Mouse (Mus musculus) spleen, adult 12 weeks (tissue): ENCODE measurements around the gene Flnb.

Experiments used
- DNase-seq: peaks from one replicate; pipeline ENCODE4 v3.0.0; 2022; ENCODE audit warnings: low spot score

The Flnb gene

DNA sequence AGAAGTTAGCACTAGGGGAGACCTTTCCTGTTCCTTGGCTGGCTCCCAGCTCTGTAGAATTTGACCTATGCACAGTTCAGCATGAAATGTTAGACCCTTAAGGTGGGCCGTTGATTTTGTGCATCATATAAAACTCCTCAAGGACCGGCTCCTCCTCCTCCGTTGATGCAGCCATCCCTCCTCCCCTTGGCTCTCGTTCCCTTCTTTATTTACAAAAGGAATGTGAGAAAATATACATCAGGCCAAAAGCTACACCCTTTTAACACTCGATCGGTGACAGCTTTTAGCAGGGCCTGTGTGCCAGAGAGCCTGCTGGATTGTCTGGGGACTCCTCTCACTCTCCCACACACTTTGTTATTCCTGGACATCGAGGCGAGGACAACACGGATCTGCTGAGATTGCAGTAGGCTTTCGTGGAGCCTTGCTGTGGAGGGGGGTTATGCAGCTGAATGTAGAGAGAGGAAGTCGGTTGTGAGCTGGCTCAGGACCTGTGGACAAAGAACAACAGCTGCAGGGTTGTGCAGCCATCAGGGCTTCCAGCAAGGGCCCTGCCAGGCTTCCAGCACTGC is 82.8 kb downstream of the Flnb start:
- DNase-seq, result no peak

DNA sequence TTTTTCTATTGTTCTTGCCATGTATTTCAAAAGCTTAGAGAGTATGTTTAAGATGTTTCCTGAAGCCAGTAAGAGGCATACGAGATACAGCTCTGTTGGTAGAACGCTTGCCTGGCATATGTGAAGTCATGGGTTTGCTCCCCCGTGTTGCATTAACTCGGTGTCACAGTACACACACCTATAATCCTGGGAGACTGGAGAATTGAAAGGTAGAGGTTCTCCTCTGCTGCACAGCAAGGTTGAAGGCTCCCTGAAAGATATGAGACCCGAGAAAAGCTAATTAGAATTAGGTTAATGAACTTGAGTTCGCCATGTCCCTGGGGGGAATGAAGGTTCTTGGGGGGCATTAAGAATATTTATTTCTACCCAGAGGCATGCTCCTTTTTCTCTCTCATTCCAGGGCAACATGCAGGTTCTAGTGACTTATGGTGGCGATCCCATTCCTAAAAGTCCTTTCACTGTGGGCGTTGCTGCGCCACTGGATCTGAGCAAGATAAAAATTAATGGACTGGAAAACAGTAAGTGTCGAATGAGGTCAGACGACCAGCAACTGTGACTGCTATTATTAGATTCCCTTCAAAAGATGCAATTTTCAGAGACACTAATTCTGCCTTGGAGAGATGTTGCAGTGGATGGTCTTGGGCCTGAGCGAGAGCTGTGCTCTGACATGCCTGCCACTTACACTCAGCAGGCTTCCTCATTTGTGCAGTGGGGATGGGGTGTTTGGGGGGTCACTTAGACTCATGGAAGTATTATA is 83.9 kb downstream of the Flnb start:
- DNase-seq, result no peak

DNA sequence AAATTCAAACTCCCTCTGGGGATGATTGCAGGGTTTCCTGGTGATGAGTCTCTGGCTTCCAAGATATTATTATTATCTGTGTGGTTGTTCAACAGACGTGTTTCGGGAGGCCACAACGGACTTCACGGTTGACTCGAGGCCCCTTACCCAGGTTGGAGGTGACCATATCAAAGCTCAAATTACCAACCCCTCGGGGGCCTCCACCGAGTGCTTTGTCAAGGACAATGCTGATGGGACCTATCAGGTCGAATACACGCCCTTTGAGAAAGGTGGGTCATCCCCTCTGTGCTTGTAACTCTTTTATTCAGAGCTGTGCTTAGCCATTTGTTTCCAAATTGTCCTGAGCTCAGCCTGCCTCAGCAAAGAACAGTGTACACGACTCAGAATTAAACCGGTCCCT is 89.3 kb downstream of the Flnb start:
- no peak for DNase-seq

DNA sequence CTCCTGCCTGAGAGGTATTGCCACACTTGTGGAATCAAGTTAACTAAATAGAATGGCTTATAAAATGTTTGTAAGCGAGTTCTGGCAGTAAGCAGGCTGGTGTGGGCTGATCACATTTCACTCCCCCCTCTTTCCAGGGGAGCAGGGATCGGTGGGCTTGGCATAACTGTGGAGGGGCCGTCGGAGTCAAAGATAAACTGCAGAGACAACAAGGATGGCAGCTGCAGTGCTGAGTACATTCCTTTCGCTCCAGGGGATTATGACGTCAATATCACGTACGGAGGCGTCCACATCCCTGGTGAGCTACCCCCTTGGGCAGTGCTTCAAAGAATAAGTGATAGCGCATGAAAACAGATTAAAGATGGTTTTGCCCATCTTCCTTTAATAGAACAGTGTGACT is 91.7 kb downstream of the Flnb start:
- no peak for DNase-seq

DNA sequence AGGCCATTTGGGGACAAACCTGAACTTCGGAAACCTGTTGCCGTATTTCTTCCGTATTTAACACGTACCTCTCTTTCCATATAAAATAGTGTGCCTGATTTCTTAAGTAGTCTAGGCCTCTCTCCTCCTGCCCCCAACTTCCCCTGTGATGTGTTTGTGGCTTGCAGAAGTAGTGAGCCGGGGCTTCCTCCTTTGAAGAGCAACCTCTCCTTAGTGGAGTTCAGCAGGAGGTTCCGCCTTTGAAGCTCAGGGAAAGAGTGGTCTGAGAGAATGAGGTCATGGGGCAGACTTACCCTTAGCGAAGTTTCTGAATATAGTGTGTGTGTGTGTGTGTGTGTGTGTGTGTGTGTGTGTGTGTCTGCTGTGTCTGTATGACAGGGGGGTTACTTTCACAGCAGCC is 96.1 kb downstream of the Flnb start:
- no peak for DNase-seq

DNA sequence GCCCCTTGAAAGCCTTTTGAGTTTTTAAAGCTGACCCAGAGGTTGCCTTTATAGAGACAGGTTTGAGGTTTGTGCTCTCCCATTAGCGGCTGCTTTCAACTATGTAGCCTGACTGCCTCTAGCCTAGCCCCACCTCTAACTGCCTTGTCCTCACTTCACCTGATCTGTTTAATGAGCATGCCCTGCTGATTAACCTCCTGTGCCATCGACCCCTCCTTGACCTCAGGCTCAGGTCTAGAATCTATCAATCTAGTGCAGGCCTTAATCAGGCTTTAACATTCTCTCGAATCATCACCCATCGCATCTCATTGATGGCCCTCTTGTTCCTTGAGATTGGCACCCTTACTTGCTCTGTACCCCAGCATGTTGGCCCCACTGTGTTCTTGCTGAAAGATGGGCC is 96.7 kb downstream of the Flnb start:
- DNase-seq, result no peak

DNA sequence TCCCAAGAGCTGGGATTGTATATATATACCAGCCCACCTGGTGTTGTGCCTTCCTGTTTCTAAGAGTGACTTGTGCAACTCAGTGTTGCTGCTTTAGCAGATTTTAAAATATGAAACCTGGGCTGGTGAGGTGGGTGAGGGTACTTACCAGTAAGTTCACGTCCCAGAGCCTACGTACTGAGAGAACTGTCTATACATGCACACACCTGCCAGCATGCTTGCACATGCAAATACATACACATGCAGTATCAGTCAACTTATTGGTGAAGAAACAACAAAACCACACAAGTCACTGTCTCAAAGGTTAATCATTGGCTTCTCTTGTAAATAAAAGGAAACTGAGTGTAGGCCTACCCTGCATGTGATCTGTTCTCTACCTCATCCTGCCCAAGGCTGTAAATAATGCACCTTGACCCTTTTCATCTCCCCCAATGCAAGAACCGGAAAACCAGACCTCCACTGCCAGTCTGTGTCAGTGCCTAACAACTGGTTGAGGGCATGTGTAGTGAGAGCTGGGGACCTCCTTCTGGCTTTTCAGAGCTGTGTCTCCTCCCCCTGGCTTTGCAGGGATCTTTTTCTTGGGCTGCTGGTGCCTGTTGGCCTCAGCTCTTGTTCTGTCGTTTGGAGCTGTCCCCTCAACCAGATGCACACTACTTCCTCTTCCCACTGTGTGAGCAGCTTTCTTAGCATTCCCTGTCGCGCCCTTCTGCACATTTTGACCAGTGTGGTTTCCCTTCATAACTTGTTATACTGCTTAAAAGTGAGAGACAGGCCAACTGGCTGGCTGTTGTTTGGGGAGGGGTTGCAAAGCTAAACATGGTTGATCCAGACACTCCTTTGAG is 100.6 kb downstream of the Flnb start:
- DNase-seq, result no peak

DNA sequence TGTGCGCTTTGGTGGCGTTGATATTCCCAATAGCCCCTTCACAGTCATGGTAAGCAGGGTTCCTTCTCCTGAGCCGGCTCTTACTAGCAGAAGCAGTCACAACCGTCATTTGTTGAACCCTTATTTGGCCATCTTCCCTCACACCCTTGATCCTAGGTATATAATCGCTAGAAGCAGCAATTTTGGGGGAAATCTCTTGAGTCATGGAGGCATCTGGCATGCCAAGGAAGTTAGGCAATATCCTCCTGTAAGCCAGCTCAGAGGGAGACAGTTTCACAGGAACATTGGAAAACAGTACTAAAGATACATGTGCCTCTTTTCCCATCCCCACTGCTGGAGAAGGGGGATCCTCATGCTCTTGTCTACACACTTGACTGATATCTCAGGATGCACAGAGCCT is 101.6 kb downstream of the Flnb start:
- no peak for DNase-seq

DNA sequence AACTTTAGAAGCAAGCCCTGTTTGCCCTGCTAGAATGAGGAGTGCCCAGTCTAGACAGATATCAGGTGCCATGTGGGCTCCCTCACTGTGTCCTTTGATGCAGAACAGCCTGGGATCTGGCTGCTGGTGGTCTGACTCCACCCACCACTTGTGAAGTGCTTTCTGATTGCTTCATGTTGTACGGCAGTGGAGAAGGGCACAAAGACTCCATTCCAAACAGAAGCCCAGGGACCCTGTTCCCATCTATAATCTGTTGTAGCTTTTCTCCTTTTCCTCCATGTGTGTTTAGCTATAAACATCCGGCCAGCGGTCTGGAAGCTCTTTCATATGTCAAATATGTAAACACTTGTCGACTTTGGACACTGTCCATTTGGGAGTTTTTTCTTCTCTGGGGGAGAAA is 102.2 kb downstream of the Flnb start:
- DNase-seq, result no peak

DNA sequence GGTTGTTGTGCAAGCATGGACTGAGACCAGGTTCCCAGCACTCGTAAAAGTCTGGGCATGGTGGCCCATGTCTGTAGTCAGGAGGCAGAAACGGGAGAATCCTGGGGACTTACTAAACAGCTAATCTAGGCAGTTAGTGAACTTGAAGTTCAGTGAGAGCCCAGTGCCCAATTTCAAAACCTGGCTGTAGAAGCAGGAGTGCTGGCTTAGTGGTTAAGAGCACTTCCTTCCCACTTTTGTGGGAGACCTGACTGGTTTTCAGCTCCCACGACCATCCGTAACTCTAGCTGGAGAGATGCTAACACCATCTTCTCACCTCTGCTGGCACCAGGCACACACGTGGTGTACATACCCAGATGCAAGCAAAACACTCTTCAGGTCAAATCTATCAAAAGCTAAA is 103.7 kb downstream of the Flnb start:
- DNase-seq, result no peak

DNA sequence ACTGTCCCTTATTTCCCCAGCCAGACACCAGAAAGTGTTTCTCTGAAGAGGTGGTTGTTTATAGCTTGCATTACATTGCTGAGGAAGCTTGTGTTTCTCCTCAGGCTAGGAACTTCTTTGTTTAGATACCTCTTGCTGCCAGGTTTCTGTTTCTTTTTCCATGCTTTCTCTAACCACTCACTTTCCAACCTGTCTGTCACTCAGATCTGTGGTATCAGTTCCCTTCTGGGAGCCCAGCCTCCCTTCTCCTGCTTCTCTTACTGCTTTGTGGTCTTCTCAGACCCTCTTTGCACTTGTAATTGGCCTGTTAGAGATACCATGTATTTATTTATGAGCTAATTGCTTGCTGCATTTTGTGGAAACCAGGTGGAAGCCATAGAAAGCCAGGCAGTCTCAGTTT is 105.9 kb downstream of the Flnb start:
- no peak for DNase-seq

DNA sequence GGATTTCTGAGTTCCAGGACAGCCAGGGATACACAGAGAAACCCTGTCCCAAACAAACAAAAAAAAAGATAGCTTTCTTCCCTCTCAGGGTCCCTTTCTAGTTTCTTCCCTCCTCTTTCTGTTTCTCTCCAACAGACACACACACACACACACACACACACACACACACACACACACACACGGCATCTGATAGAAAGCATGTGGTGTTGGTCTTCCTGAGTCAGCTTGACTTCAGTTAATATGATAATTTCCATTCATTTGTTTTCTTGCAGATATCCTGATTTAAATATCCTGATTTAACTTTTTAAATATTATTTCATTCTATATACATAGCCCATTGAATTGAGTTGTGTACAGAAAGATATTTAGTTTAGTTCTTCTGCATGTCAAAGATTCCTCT is 110.6 kb downstream of the Flnb start:
- no peak for DNase-seq

DNA sequence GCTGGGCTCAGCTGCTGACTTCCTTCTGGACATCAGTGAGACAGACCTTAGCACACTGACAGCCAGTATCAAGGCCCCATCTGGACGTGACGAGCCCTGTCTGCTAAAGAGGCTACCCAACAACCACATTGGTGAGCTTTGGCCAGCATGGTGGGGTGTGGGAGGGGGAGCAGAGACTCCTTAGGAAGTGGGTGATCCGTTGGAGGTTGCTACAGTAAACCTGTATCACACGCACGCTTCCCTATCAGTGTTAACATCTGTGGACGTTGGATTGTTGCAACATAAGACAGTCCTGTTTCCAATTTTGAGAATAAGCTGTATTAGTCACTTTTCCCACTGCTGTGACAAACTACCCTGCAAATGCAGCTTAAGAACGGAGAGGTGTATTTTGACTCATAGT is 111.3 kb downstream of the Flnb start:
- DNase-seq, result no peak

DNA sequence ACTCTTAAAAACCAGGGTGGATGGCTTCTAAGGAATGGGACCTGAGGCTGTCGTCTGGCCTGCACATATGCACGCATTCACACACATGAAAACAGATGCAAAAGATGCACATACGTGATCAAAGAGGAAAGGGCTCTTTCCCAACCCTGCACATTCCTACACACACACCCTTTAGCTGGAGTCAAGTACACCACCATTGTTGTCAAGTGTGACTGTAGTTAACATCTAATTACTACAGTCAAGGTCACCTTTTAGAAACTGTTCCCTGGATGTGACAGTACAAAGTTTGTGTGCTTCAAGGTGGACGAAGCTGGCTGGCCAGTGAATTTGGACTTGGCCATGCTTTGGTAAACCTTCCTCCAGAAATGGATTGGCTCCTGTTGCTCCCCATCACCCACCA is 114.4 kb downstream of the Flnb start:
- no peak for DNase-seq

DNA sequence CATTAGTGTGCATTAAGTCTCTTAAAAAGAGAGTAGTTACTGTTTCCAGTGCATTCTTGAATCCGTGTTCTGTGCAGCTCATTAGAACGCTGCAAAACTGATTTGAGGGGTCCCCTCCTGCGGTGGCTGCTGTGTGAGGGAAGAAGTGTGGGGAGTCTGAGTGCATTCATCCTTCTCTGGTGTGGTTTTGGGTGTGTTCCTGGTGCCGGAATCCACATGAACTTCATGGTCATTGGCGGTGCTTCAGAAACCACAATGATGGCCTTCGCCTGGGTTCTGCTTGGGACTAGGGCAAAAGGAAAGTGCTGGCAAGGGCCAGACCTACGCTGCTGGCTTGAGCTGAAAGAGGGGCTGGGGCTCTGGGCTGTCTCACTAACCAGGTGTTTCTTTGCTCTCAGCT is 116.4 kb downstream of the Flnb start:
- no peak for DNase-seq

DNA sequence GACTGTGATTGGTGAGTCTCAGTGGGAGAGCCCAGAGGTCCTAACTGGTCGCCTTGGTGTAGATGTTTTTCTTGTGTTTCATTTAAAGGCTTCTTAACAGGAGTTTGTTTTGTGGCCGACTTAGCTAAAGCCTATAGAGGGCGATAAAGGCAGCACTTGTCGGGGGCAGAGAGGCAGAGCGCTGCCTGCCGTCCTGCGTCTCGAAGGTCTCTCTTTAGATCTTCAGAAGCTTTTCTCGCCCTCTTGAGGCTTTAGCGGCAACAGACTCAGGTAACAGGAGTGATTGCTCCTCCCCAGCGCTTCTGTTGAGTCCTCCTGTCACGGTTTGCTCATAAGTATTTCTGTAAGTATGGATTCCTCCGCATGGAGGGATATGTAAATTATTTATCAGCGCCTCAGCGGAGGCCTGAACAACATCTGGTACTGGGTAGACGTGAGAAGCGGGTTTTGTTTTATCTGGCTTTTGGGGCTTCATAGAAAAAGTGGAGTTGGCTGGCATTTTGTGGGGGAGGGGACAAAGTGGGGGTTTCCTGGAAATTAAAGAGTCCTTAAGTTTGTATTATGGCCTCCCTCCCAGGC is 119.4 kb downstream of the Flnb start:
- DNase-seq, result no peak

DNA sequence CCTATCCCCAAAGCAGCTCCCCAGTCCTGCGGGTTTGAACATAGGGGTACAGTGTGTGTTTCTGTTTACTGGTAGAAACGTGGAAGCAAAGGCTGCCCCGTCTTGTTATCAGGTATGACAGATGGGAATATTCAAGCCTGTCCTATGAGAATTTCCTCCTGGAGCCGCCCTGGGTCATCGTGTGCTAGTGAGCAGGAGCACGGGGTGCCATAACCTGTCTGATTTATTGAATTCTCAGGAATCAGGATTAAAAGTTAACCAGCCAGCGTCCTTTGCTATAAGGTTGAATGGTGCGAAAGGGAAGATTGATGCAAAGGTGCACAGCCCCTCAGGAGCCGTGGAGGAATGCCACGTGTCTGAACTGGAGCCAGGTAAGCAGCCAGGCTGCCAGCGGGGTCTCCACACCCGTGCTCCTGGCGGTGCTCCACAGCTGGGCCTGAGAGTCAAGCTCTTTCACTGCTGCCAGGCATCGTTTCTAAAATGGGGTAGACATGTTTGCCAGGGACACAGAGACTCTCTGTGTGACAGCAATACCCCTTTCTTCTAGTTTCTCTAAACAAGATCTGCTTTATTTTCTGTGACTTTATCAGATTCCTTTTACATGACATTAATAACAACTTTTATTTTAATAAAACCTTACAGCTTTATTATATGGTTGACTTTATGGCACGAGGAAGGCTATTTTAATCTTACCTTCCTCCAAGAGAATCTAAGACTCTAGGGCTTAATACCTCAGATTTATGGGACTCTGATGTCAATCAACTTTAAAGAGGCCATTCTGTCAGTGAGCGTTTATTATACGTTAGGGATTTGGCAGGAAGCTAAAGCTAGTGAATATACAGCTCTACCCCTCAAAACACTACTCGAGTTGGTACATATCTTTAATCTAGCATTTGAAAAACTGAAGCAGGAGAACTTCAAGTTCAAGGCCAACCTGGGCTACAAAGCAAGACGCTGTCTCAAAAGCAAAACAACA is 121.3 kb downstream of the Flnb start:
- no peak for DNase-seq

DNA sequence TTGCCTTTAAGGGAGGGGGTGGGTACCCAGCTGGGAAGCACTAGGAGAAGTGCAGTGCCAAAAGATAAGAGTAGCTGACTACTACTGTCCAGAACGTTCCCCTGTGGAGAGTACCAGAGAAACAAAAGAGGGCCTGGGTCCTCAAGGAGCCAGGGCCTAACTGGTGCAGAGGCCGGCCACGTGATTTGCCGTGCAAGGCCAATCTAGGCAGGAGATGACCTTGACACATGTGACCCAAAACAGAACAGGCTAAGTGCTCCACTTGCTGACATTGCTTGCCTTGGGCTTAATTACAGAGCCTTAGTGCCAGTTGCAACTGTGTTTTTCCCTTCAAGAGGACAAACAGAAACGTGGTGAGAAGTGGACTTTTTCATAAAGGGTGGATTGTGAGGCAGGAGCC is 123.7 kb downstream of the Flnb start:
- no peak for DNase-seq

DNA sequence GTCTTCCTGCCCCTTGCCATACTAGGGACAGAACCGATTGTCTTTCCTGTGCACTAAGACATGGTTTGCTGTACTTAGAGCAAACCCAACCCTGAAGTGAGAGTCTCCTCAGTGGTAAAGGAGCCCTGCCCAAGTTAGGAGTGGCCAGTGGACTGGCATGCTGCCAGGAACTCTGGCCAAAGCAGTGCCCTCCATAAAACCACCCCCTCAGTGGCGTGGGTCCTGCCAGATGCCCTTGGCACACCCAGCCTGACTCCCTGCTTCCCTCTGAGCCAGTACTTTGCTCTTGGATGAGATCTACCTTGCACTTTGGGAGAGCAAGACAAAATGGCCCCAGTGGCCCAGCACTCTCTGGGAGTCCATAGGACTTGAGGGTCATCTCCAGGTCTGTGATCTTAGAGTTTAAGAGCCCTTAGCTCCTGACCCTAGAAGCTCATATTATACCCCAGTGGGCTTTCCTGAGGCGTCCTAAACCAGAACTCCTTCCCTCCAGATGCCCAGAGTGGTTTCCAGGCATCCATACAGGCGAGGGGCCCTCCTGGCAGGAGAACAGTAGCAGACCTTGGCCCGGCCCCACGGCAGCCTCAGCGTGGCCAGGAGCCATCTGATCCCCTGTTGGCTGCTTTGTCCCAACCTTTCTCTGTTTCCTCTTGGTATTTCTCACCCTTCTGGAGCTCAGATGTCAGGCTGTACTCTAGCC is 125.5 kb downstream of the Flnb start:
- no peak for DNase-seq

DNA sequence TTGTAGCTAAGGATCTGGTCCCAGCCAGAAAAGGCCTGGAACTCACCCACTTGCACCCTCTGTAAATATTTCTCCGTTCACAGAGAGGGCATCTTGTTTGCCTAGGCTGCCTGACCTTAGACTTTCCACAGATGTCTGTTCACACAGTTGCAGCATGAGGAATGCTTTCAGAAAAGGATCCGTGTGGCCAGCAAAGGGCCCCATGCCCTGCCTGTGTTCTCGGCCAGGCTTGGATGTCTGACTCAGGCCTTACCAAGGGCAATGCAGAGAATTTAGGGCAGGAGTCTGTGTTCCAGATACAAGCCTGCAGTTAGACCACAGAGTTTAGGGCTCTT is 126.0 kb downstream of the Flnb start:
- no peak for DNase-seq

DNA sequence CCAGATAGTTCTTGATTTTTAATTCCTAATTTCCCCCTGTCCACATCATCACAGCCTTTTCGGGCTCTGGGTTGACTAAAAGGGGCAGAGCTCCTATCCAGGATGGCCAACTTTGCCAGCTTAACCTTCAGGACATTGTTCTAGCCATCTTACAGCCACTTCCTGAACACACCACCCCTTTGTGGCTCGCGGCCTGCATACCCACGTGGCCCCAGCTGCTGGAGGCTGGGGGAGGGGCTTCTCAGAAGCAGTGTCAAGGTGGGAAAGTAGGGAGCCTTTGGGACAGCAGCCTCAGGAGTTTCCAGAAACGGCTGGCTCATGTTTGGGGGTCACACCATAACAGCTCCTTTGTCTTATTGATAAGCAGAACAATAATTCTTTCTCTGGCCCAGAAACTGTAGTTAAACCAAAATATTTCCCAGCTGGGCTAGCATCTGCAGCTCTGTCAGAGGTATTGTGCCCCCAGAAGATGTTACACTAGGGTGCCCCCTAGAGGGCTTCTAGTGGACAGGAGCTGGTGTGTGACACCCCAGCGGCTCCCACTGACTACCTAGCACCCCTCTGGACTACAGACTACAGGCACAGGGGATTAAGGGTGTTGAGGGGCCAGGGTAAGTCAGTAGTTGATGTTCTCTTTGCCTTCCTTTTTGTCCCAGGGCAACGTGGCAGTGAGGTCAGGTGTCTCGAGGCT is 126.7 kb downstream of the Flnb start:
- no peak for DNase-seq
